Comparison of ENCODE assay signal across 23 mouse cellular contexts in genomic region chr13:73251222-73251621, GRCm38 (mm10). TPM values are rescaled to one million over a fixed set of nuclear protein-coding genes. Genes with fewer than 3 reads are reported as not detected.
DNase-seq lines count a peak whose midpoint lies in the region; ATAC-seq and TF ChIP-seq lines count a peak whose summit lies in the region.
"Had no signal": no experiment of that assay in that cellular context is flagged by ENCODE, and none has a peak within 500 bp of the region (broad histone marks: within the 10 kb centered on the region; RNA-seq: fewer than 3 reads in every experiment).

No protein-coding gene starts in this region.

- no peaks in the 10 kb centered on the region for H3K36me3 ChIP-seq in lung, postnatal 0 days (ENCODE audit: insufficient read depth, low read length)
- no peaks in the 10 kb centered on the region for H3K36me3 ChIP-seq in intestine, postnatal 0 days (ENCODE audit: control insufficient read depth, insufficient read depth)
- no peaks in the 10 kb centered on the region for H3K36me3 ChIP-seq in limb, embryonic 10.5 days
- H3K36me3 ChIP-seq: heart, embryonic 13.5 days; hindbrain, embryonic 12.5 days; midbrain, embryonic 15.5 days had no signal

- H3K4me3 ChIP-seq in lung, postnatal 0 days (ENCODE audit: low read depth, low read length): no peak overlapping the region
- H3K4me3 ChIP-seq in intestine, postnatal 0 days (ENCODE audit: low read depth, low read length): no peak overlapping the region
- H3K4me3 ChIP-seq in limb, embryonic 10.5 days: no peak overlapping the region
- H3K4me3 ChIP-seq: erythroblast, embryonic 14.5 days; heart, embryonic 13.5 days; hindbrain, embryonic 12.5 days; midbrain, embryonic 15.5 days had no signal

- no peaks in the 10 kb centered on the region for H3K9me3 ChIP-seq in lung, postnatal 0 days (ENCODE audit: low read length)
- no peaks in the 10 kb centered on the region for H3K9me3 ChIP-seq in intestine, postnatal 0 days (ENCODE audit: control insufficient read depth)
- no peaks in the 10 kb centered on the region for H3K9me3 ChIP-seq in limb, embryonic 10.5 days (replicated peaks)
- H3K9me3 ChIP-seq: heart, embryonic 13.5 days; hindbrain, embryonic 12.5 days; midbrain, embryonic 15.5 days had no signal

- H3K9ac ChIP-seq in lung, postnatal 0 days (replicated peaks; ENCODE audit: low read depth): no peak overlapping the region
- H3K9ac ChIP-seq in intestine, postnatal 0 days (ENCODE audit: low read depth, low read length): no peak overlapping the region
- H3K9ac ChIP-seq: forebrain, postnatal 0 days; heart, embryonic 13.5 days; hindbrain, embryonic 12.5 days; midbrain, embryonic 15.5 days had no signal

- DNase-seq in heart, adult 11 months: peak; percentile 75
- no peak for DNase-seq in heart, postnatal 36 days
- no peak for DNase-seq in lung, postnatal 0 days (ENCODE audit: low spot score)
- no peak for DNase-seq in lung, postnatal 25 days (ENCODE audit: low spot score)
- peak; percentile 47 for DNase-seq in yolk sac, embryonic 10.5 days (ENCODE audit: low spot score)
- DNase-seq in limb, embryonic 10.5 days (ENCODE audit: low spot score): no peak
- DNase-seq in adrenal gland, adult (ENCODE audit: inconsistent age in 2 of 2, low spot score in 1 of 2): no peak
- DNase-seq: adrenal gland, adult 2 months; cerebellum, adult 18-20 months; forebrain, postnatal 0 days; gastrocnemius, postnatal 25 days; lung, postnatal 4 days; spleen, adult 18-20 months; thymus, postnatal 4 days had no signal

- H3K4me1 ChIP-seq in lung, postnatal 0 days (ENCODE audit: insufficient read depth, low read depth, low read length): no peaks in the 10 kb centered on the region
- H3K4me1 ChIP-seq in intestine, postnatal 0 days (replicated peaks; ENCODE audit: control insufficient read depth, insufficient read depth, low read length): no peaks in the 10 kb centered on the region
- no peaks in the 10 kb centered on the region for H3K4me1 ChIP-seq in limb, embryonic 10.5 days
- H3K4me1 ChIP-seq: heart, embryonic 13.5 days; hindbrain, embryonic 12.5 days; midbrain, embryonic 15.5 days had no signal

- ATAC-seq in lung, postnatal 0 days: no peak
- peak; percentile 69 for ATAC-seq in intestine, postnatal 0 days
- ATAC-seq: forebrain, postnatal 0 days; midbrain, embryonic 15.5 days; Patski had no signal

- H3K27me3 ChIP-seq in lung, postnatal 0 days (replicated peaks; ENCODE audit: insufficient read depth, low read length): 0 out of 2 replicates have a peak, but pooled peaks cover 2% of the 10 kb centered on the region
- H3K27me3 ChIP-seq in intestine, postnatal 0 days (replicated peaks; ENCODE audit: control insufficient read depth, insufficient read depth, low read length): no peaks in the 10 kb centered on the region; the same call in 1 of the 2 replicates
- peaks cover 49% of the 10 kb centered on the region for H3K27me3 ChIP-seq in limb, embryonic 10.5 days (ENCODE audit: low read depth, poor library complexity, severe bottlenecking)

- H3K27ac ChIP-seq in lung, postnatal 0 days (ENCODE audit: low read length): no peak overlapping the region
- H3K27ac ChIP-seq in intestine, postnatal 0 days (ENCODE audit: low read depth, low read length): no peak overlapping the region
- H3K27ac ChIP-seq in limb, embryonic 10.5 days: no peak overlapping the region
- H3K27ac ChIP-seq: heart, embryonic 13.5 days; hindbrain, embryonic 12.5 days; midbrain, embryonic 15.5 days had no signal

- no peak overlapping the region for H3K4me2 ChIP-seq in lung, postnatal 0 days (replicated peaks; ENCODE audit: low read depth, low read length)
- peak overlapping the region; percentile 27; the same call in 1 of the 2 replicates for H3K4me2 ChIP-seq in intestine, postnatal 0 days (replicated peaks; ENCODE audit: low read depth)
- H3K4me2 ChIP-seq: heart, embryonic 13.5 days; hindbrain, embryonic 12.5 days; midbrain, embryonic 15.5 days had no signal

- peak; percentile 30 for TF ChIP-seq CTCF in lung, postnatal 0 days (IDR thresholded peaks at IDR 0.05)
- peak; percentile 73 for TF ChIP-seq CTCF in intestine, postnatal 0 days (IDR thresholded peaks at IDR 0.05; ENCODE audit: low read depth)

- TF ChIP-seq EP300 in lung, postnatal 0 days (IDR thresholded peaks at IDR 0.05): no peak

- intact Hi-C loops in heart, postnatal 36 days (cut with DNase I): no loop called here

- WGBS in lung, postnatal 0 days: 28% methylated on average over 7 of the region's 7 CpGs
- 26% methylated on average over 7 of the region's 7 CpGs for WGBS in intestine, postnatal 0 days
- 32% methylated on average over 7 of the region's 7 CpGs for WGBS in limb, embryonic 10.5 days

RNA-seq across cellular contexts. Expression of gene Irx4, which starts 9.1 kb away (rescaled TPM):
- 10 to 100 TPM; 20.8 to 31.9 TPM for total RNA-seq in heart, postnatal 36 days (2021)
- polyA plus RNA-seq in lung, postnatal 0 days (2015; fragmentation: Nextera tagmentation; extraction: Ambion mirVana): not detected in 2 replicates
- polyA plus RNA-seq in intestine, postnatal 0 days (2015; fragmentation: Nextera tagmentation; extraction: Ambion mirVana): 0.27 and 0.38 TPM in 2 replicates
- polyA plus RNA-seq in limb, embryonic 10.5 days (2016; fragmentation: Nextera tagmentation; extraction: Ambion mirVana): 2.3 and 3.8 TPM in 2 replicates
- total RNA-seq: adrenal gland, adult 2 months; forebrain, postnatal 0 days; gastrocnemius, postnatal 25 days; left cerebral cortex, adult 8-10 months; liver, adult 2 months had no signal
- polyA plus RNA-seq: adrenal gland, adult 2 months; C2C12; erythroblast, embryonic 14.5 days; forebrain, postnatal 0 days; liver, adult 2 months; Patski had no signal

Comparison
In these comparisons a context has a peak if more than half of its experiments do, and no peak if none do; other contexts are left out.
1. DNase-seq: peak in heart, adult 11 months (single experiment) and yolk sac, embryonic 10.5 days (single experiment); none in heart, postnatal 36 days (0 of 2), lung, postnatal 0 days (single experiment), lung, postnatal 25 days (single experiment), limb, embryonic 10.5 days (single experiment) and adrenal gland, adult (0 of 2).